Mouse (Mus musculus) G1E (cell line): ENCODE data around the gene D10Jhu81e. TPM values are rescaled to one million over a fixed set of nuclear protein-coding genes. Genes with fewer than 3 reads are reported as not detected.

Source experiments
- ATAC-seq: 2 replicates; pipeline ENCODE4 v1.8.0; 2016; ENCODE audit warnings: mild to moderate bottlenecking; ENCODE audit not compliant: insufficient number of reproducible peaks, poor library complexity, low FRiP score, severe bottlenecking; ENCODE audit errors: extremely low read depth
- DNase-seq: peaks from one replicate; pipeline ENCODE4 v3.0.0; 2012; ENCODE audit warnings: low spot score
- H3K27me3 ChIP-seq: 2 replicates; pipeline ENCODE4 v1.6.1; 2012; ENCODE audit warnings: mild to moderate bottlenecking, low read length, inconsistent platforms; ENCODE audit not compliant: insufficient read depth
- H3K36me3 ChIP-seq: replicated peaks from 2 replicates; pipeline ENCODE3; 2012; ENCODE audit warnings: mild to moderate bottlenecking, inconsistent platforms
- H3K4me1 ChIP-seq: 2 replicates; pipeline ENCODE4 v1.6.1; 2012; ENCODE audit warnings: low read depth, low read length, inconsistent platforms, mixed read lengths; ENCODE audit not compliant: insufficient read depth
- H3K4me3 ChIP-seq: 2 replicates; pipeline ENCODE4 v1.5.1; 2012; ENCODE audit warnings: low read depth, mild to moderate bottlenecking, inconsistent platforms, low read length, moderate library complexity, mixed read lengths
- H3K9me3 ChIP-seq: replicated peaks from 2 replicates; pipeline ENCODE4 v1.6.1; 2012; ENCODE audit warnings: inconsistent platforms
- CTCF ChIP-seq: IDR thresholded peaks from 2 replicates; pipeline ENCODE4 v1.5.1; 2012; ENCODE audit warnings: low read depth, low read length, inconsistent platforms, mixed read lengths
- GATA1 ChIP-seq: IDR thresholded peaks from 2 replicates; pipeline ENCODE4 v1.6.1; 2012; ENCODE audit warnings: borderline replicate concordance, low read length, inconsistent platforms, mixed read lengths
- GATA2 ChIP-seq: IDR thresholded peaks from 2 replicates; pipeline ENCODE4 v1.6.1; 2012; ENCODE audit warnings: low read depth, low read length, inconsistent platforms, borderline replicate concordance
- POLR2AphosphoS5 ChIP-seq: IDR thresholded peaks from 2 replicates; pipeline ENCODE4 v1.6.1; 2012; ENCODE audit warnings: low read depth, low read length, inconsistent platforms; ENCODE audit not compliant: insufficient replicate concordance
- TAL1 ChIP-seq: conservative IDR thresholded peaks from 2 replicates; pipeline ENCODE4 v1.6.1; 2012; ENCODE audit warnings: low read depth, low read length, inconsistent platforms, mixed read lengths
- polyA plus RNA-seq: library from polyadenylated mRNA; stranded (reverse); fragments of >175 nt; gene quantifications from 2 replicates; pipeline ENCODE4 v1.2.3, GENCODE M21; 2012
- total RNA-seq, 2 experiments: library from RNA; stranded (forward) in 1 of 2; stranded (reverse) in 1 of 2; fragments of 200-1000 nt in 1 of 2; fragments of >200 nt in 1 of 2; fragmentation: Nextera tagmentation in 1 of 2; gene quantifications; 2 replicates each; pipeline ENCODE4 v1.2.3; 2014 to 2017

D10Jhu81e gene
- total and polyA plus RNA-seq, 3 experiments, result 36.3 to 106 (median 88.4) TPM

- H3K9me3 ChIP-seq, result no peaks in the 10 kb centered on the region
- TF ChIP-seq POLR2AphosphoS5 (no peak), GATA2 (no peak), GATA1 (no peak), TAL1 (no peak), CTCF (no peak)
- ATAC-seq (no peak), DNase-seq (no peak)
- H3K4me1 ChIP-seq, result no peaks in the 10 kb centered on the region
- no peaks in the 10 kb centered on the region for H3K36me3 ChIP-seq
- H3K4me3 ChIP-seq, result no peak overlapping the region
- H3K27me3 ChIP-seq, result no peaks in the 10 kb centered on the region
Measured at GRCm38 (mm10) chr10:78115153-78115552, 54.4 kb downstream of the D10Jhu81e start.

- Histone ChIP-seq H3K9me3 (no peaks in the 10 kb centered on the region), H3K36me3 (no peaks in the 10 kb centered on the region), H3K4me3 (no peak overlapping the region), H3K27me3 (no peaks in the 10 kb centered on the region), H3K4me1 (no peaks in the 10 kb centered on the region)
- DNase-seq (no peak), ATAC-seq (no peak)
- TF ChIP-seq POLR2AphosphoS5, result no peak
Measured at GRCm38 (mm10) chr10:78114521-78115092, 55.0 kb downstream of the D10Jhu81e start.

Other genes with a start within 250 kb of the D10Jhu81e start
- gene Trpm2, start 199.2 kb downstream of the D10Jhu81e start, total RNA-seq (2014; fragmentation: Nextera tagmentation), result 1.1 and 4.1 TPM in 2 replicates
- gene Trpm2, start 199.2 kb downstream of the D10Jhu81e start, total RNA-seq (2017), result 0.35 and 0.55 TPM in 2 replicates
- gene Trpm2, start 199.2 kb downstream of the D10Jhu81e start, polyA plus RNA-seq, result 0.14 and 0.19 TPM in 2 replicates
- gene 1810043G02Rik, start 191.3 kb downstream of the D10Jhu81e start, total RNA-seq (2014; fragmentation: Nextera tagmentation), result 6.9 and 13.6 TPM in 2 replicates
- 10.1 and 10.9 TPM in 2 replicates for gene 1810043G02Rik, start 191.3 kb downstream of the D10Jhu81e start, total RNA-seq (2017)
- 27.1 and 30.3 TPM in 2 replicates for gene 1810043G02Rik, start 191.3 kb downstream of the D10Jhu81e start, polyA plus RNA-seq
- gene Pfkl, start 159.7 kb downstream of the D10Jhu81e start, total RNA-seq (2014; fragmentation: Nextera tagmentation), result 38.5 and 48.7 TPM in 2 replicates
- 89.1 and 92.7 TPM in 2 replicates for gene Pfkl, start 159.7 kb downstream of the D10Jhu81e start, total RNA-seq (2017)
- gene Pfkl, start 159.7 kb downstream of the D10Jhu81e start, polyA plus RNA-seq, result 182 and 214 TPM in 2 replicates
- gene Dnmt3l, start 127.8 kb downstream of the D10Jhu81e start, total RNA-seq (2014; fragmentation: Nextera tagmentation), result not detected in 2 replicates
- 0.16 TPM in 1 of 2 replicates, not detected in the other for gene Dnmt3l, start 127.8 kb downstream of the D10Jhu81e start, total RNA-seq (2017)
- gene Dnmt3l, start 127.8 kb downstream of the D10Jhu81e start, polyA plus RNA-seq, result not detected in 2 replicates
- not detected in 2 replicates for gene Aire, start 126.2 kb downstream of the D10Jhu81e start, total RNA-seq (2014; fragmentation: Nextera tagmentation)
- not detected in 2 replicates for gene Aire, start 126.2 kb downstream of the D10Jhu81e start, total RNA-seq (2017)
- 0.10 and 0.17 TPM in 2 replicates for gene Aire, start 126.2 kb downstream of the D10Jhu81e start, polyA plus RNA-seq
- not detected in 2 replicates for gene Icosl, start 100.5 kb downstream of the D10Jhu81e start, total RNA-seq (2014; fragmentation: Nextera tagmentation)
- 0.12 and 0.22 TPM in 2 replicates for gene Icosl, start 100.5 kb downstream of the D10Jhu81e start, total RNA-seq (2017)
- not detected in 2 replicates for gene Icosl, start 100.5 kb downstream of the D10Jhu81e start, polyA plus RNA-seq
- gene Pwp2, start 15.4 kb upstream of the D10Jhu81e start, total RNA-seq (2014; fragmentation: Nextera tagmentation), result 8.7 and 11.0 TPM in 2 replicates
- gene Pwp2, start 15.4 kb upstream of the D10Jhu81e start, total RNA-seq (2017), result 23.4 and 26.3 TPM in 2 replicates
- gene Pwp2, start 15.4 kb upstream of the D10Jhu81e start, polyA plus RNA-seq, result 15.8 and 18.8 TPM in 2 replicates
- gene Trappc10, start 74.9 kb upstream of the D10Jhu81e start, total RNA-seq (2014; fragmentation: Nextera tagmentation), result 43.5 and 93.6 TPM in 2 replicates
- gene Trappc10, start 74.9 kb upstream of the D10Jhu81e start, total RNA-seq (2017), result 30.2 and 33.3 TPM in 2 replicates
- 54.7 and 75.1 TPM in 2 replicates for gene Trappc10, start 74.9 kb upstream of the D10Jhu81e start, polyA plus RNA-seq
- gene Agpat3, start 182.7 kb upstream of the D10Jhu81e start, total RNA-seq (2014; fragmentation: Nextera tagmentation), result 1.2 and 2.3 TPM in 2 replicates
- 1.9 and 2.3 TPM in 2 replicates for gene Agpat3, start 182.7 kb upstream of the D10Jhu81e start, total RNA-seq (2017)
- gene Agpat3, start 182.7 kb upstream of the D10Jhu81e start, polyA plus RNA-seq, result 2.9 and 3.0 TPM in 2 replicates
- gene Rrp1, start 243.3 kb upstream of the D10Jhu81e start, total RNA-seq (2014; fragmentation: Nextera tagmentation), result 172 and 189 TPM in 2 replicates
- 423 and 464 TPM in 2 replicates for gene Rrp1, start 243.3 kb upstream of the D10Jhu81e start, total RNA-seq (2017)
- gene Rrp1, start 243.3 kb upstream of the D10Jhu81e start, polyA plus RNA-seq, result 372 and 420 TPM in 2 replicates